Mouse (Mus musculus) intestine, postnatal 0 days (tissue): ENCODE data around the gene Stx7. TPM values are rescaled to one million over a fixed set of nuclear protein-coding genes. Genes with fewer than 3 reads are reported as not detected.
A peak's percentile ranks its signal among the peaks of the same experiment; 100 is the strongest.

Source experiments
- ATAC-seq: fragments of 200-750 bp; cut with Nextera tagmentation; 2 replicates; pipeline ENCODE4 v1.8.0; 2017; ENCODE audit warnings: mild to moderate bottlenecking, moderate TSS enrichment, moderate library complexity
- H3K27ac ChIP-seq: fragments of 300-500 bp; sonication (generic); 2 replicates; pipeline ENCODE4 v1.5.1; 2014; ENCODE audit warnings: mild to moderate bottlenecking, low read depth, low read length, moderate library complexity
- H3K27me3 ChIP-seq: fragments of 300-500 bp; sonication (generic); replicated peaks from 2 replicates; pipeline ENCODE4 v1.6.1; 2014; ENCODE audit warnings: low read length, mixed read lengths; ENCODE audit not compliant: control insufficient read depth, insufficient read depth
- H3K36me3 ChIP-seq: fragments of 300-500 bp; sonication (generic); 2 replicates; pipeline ENCODE4 v1.6.1; 2014; ENCODE audit warnings: mild to moderate bottlenecking, moderate library complexity; ENCODE audit not compliant: control insufficient read depth, insufficient read depth
- H3K4me1 ChIP-seq: fragments of 300-500 bp; sonication (generic); replicated peaks from 2 replicates; pipeline ENCODE4 v1.6.1; 2014; ENCODE audit warnings: antibody characterized with exemption, low read length, mixed read lengths; ENCODE audit not compliant: control insufficient read depth, insufficient read depth
- H3K4me2 ChIP-seq: fragments of 300-500 bp; sonication (generic); replicated peaks from 2 replicates; pipeline ENCODE4 v1.6.1; 2014; ENCODE audit warnings: low read depth, mild to moderate bottlenecking, moderate library complexity
- H3K4me3 ChIP-seq: fragments of 300-500 bp; sonication (generic); 2 replicates; pipeline ENCODE4 v1.5.1; 2014; ENCODE audit warnings: low read depth, low read length
- H3K9ac ChIP-seq: fragments of 300-500 bp; sonication (generic); 2 replicates; pipeline ENCODE4 v1.6.1; 2014; ENCODE audit warnings: mild to moderate bottlenecking, low read depth, low read length
- H3K9me3 ChIP-seq: fragments of 300-500 bp; sonication (generic); 2 replicates; pipeline ENCODE4 v1.6.1; 2016; ENCODE audit warnings: mixed run types; ENCODE audit not compliant: control insufficient read depth
- CTCF ChIP-seq: sonication (generic); IDR thresholded peaks from 2 replicates; pipeline ENCODE4 v1.5.1; 2016; ENCODE audit warnings: low read depth, mild to moderate bottlenecking, control low read depth, antibody characterized with exemption, moderate library complexity
- WGBS: fragments of 180-500 bp; shearing (Covaris S2); extraction: QIAGEN DNeasy Blood & Tissue Kit; methylation state at CpG from one replicate; pipeline ENCODE4 v1.1.7; 2014; 5-methylcytosine and 5-hydroxymethylcytosine counted together
- polyA plus RNA-seq: library from polyadenylated mRNA; unstranded; fragments of >200 nt; fragmentation: Nextera tagmentation; extraction: Ambion mirVana; gene quantifications from 2 replicates; pipeline ENCODE4 v1.2.1, GENCODE M21; 2015

The Stx7 gene
- polyA plus RNA-seq, 1 experiment from 2014 or later = 171 TPM

DNA sequence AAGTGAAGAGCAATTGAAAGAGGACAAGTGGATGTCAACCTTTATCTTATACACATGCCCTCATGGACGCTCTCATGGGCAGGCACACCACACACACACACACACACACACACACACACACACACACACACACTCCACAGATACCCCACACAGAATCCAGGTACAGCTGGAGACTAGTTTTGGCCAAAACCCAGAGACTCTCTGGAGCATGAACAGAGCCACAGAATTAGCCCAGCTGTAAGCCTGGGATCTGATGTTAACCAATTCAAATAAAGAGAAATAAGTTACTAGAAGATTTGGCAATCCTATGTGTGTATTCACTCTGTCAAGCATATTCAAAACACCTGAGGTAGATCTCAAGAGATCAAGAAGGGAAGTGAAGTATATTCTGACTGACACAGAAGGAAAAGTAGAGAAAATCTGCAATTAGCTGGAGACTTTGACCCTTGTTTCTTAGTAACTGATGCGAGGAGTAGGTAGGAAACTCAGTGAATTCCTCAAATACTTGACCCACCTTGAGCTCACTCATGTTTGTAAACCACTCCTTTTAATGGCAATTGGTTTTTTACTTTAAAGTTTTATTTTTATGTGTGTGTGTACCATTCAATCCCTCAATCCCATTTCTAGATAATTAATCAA is 10.4 kb upstream of the Stx7 start:
- peak; percentile 63 for ATAC-seq
- Histone ChIP-seq H3K9ac (no peak overlapping the region), H3K9me3 (no peaks in the 10 kb centered on the region), H3K27me3 (no peaks in the 10 kb centered on the region), H3K4me1 (peaks cover 6% of the 10 kb centered on the region; the same call in 1 of the 2 replicates), H3K4me3 (no peak overlapping the region), H3K27ac (0 out of 2 replicates have a peak overlapping the region, but pooled peaks have one; percentile 41), H3K4me2 (no peak overlapping the region), H3K36me3 (no peaks in the 10 kb centered on the region)
- WGBS = 48% methylated on average over 2 of the region's 2 CpGs
- no peak for TF ChIP-seq CTCF

DNA sequence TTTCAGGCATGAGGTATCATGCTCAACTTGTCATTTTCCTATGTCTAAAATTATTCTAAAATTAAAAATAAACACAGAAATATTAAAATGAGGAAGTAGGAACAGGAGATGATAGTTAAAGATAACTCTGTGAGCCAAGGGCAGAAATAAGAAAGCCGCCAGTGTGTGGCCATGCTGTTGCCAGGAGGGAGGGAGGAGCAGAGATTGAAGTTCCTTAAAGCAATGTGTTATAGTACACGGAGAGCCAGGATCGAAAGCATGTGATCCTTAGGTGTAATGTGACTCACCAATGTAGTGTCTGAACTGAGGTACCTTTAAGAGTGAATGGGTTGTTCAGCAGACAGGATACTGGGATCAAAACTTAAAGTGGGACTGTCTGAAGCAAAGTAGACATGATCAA is 6.4 kb upstream of the Stx7 start:
- Histone ChIP-seq H3K4me2 (no peak overlapping the region), H3K9me3 (no peaks in the 10 kb centered on the region), H3K9ac (no peak overlapping the region), H3K36me3 (no peaks in the 10 kb centered on the region), H3K4me1 (no peaks in the 10 kb centered on the region; the same call in 1 of the 2 replicates), H3K27me3 (no peaks in the 10 kb centered on the region), H3K27ac (no peak overlapping the region), H3K4me3 (no peak overlapping the region)
- no peak for TF ChIP-seq CTCF
- peak; percentile 61; the same call in 1 of the 2 replicates for ATAC-seq
- 52% methylated on average over 3 of the region's 3 CpGs for WGBS

DNA sequence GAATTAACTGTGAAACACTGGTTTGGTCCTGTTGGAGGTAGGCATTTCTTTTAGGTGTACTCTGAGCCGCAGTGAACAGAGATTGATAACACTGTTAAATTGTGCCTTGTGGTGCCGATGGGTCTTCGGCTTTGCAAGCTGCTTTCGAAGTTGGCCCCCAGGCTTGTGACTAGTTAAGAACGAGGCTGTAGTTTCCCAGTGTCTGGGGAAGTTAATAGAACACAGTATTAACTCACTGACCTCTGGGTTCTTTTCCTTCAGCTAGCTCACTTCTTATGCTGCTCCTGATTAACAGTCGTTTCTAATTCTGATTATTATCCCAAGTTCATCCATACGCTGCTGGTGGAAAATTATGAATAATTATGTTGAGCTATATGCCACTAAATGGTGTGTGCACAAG is 984 bp downstream of the Stx7 start:
- H3K9me3 ChIP-seq = no peaks in the 10 kb centered on the region
- peaks cover 7% of the 10 kb centered on the region for H3K36me3 ChIP-seq
- no peak for TF ChIP-seq CTCF
- peak overlapping the region; percentile 68 for H3K4me2 ChIP-seq
- H3K27me3 ChIP-seq = no peaks in the 10 kb centered on the region
- 25% methylated on average over 7 of the region's 7 CpGs for WGBS
- peak overlapping the region; percentile 91; the same call in 1 of the 2 replicates for H3K27ac ChIP-seq
- ATAC-seq = no peak
- 0 out of 2 replicates have a peak overlapping the region, but pooled peaks have one; percentile 83 for H3K9ac ChIP-seq
- H3K4me1 ChIP-seq = peaks cover 6% of the 10 kb centered on the region
- peak overlapping the region; percentile 82 for H3K4me3 ChIP-seq

DNA sequence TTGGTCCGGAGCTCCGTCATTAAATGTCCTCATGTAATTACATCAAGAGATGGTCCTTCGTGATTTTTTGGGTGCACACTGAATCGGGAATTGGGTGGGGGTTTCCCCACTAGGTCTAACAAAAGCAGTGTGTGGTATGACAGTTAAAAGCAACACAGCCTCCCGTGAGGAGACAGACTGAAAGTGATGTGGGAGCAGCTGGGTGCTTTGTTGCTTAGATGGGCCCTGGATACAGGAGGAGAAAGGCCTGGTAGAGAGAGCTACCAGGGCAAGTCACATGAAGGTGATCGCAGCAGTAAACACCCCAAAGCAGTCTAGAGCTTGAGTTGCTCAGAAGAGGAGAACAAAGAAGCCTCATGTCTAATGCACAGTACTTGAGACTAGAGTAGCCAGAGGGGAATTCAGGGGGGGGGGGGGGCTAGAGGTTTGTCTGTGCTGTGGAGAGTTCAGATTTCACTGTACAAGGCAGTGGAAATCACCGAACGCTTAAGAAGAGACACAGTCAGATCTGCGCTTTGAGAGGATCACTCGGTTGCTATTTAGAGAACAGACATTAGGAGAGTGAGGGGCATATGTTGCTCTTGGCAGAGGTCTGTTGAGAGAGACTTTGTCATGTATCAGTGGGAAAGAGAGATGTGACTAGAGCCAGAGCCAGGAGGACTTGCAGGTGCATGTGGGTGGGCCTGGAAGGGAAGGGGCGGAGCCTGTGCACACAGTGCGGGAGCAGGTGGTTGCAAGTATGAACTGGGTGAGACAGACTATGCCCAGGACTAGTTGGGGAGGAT is 9.6 kb downstream of the Stx7 start:
- Histone ChIP-seq H3K4me2 (no peak overlapping the region), H3K4me1 (0 out of 2 replicates have a peak, but pooled peaks cover 6% of the 10 kb centered on the region), H3K9ac (no peak overlapping the region), H3K27ac (no peak overlapping the region), H3K4me3 (no peak overlapping the region), H3K36me3 (peaks cover 38% of the 10 kb centered on the region), H3K27me3 (no peaks in the 10 kb centered on the region), H3K9me3 (no peaks in the 10 kb centered on the region)
- 84% methylated on average over 12 of the region's 12 CpGs for WGBS
- ATAC-seq = 0 out of 2 replicates have a peak, but pooled peaks have one; percentile 36
- no peak for TF ChIP-seq CTCF

DNA sequence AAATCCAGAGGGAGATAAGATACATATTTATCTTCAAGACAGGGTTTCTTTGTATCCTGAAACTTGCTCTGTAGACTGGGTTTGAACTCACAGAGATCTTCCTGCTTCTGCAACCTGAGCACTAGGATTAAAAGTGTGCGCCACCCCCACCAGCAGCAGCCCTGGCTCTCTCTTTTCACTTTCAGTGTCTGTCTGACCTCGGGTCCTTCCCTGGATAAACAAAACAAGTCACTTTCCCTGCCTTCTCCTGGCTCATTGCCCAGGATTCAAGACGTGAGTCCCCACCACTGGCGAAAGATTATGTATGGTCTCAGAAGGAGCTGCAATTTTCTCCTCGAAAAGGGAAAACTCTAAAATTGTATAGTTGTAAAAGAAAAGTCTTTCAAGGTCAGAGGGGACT is 10.5 kb downstream of the Stx7 start:
- H3K27ac ChIP-seq = no peak overlapping the region
- peaks cover 38% of the 10 kb centered on the region for H3K36me3 ChIP-seq
- no peaks in the 10 kb centered on the region for H3K27me3 ChIP-seq
- no peak overlapping the region for H3K9ac ChIP-seq
- peaks cover 7% of the 10 kb centered on the region for H3K4me1 ChIP-seq
- 41% methylated on average over 5 of the region's 5 CpGs for WGBS
- no peak overlapping the region for H3K4me2 ChIP-seq
- H3K4me3 ChIP-seq = no peak overlapping the region
- TF ChIP-seq CTCF = no peak
- ATAC-seq = no peak
- H3K9me3 ChIP-seq = no peaks in the 10 kb centered on the region

DNA sequence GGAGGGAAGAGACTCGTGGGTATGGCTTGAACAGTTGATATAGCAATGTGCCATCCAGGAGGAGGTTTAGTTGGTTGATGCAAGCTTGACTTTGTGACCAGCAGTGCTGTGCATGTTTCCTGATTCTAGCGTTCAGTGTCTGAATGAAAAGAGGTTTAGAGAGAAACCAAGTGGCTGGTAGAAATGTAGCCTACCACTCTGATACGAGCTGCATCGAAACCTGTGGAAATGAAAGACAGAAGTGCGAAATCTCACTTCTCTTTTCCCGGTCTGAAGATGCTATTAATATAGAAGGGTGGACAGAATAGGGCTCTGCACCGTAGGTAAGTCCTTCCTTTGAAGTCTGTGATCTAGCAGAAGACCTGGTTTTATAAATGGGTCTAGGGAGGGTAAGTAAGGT is 11.2 kb downstream of the Stx7 start:
- H3K9ac ChIP-seq = no peak overlapping the region
- no peak for ATAC-seq
- no peak overlapping the region for H3K27ac ChIP-seq
- no peak for TF ChIP-seq CTCF
- no peaks in the 10 kb centered on the region for H3K27me3 ChIP-seq
- H3K4me2 ChIP-seq = no peak overlapping the region
- 76% methylated on average over 7 of the region's 7 CpGs for WGBS
- H3K9me3 ChIP-seq = no peaks in the 10 kb centered on the region
- H3K36me3 ChIP-seq = peaks cover 35% of the 10 kb centered on the region
- H3K4me3 ChIP-seq = no peak overlapping the region
- peaks cover 12% of the 10 kb centered on the region for H3K4me1 ChIP-seq
